Comparison of ENCODE assay signal across 12 mouse cellular contexts in genomic region chr17:87472879-87473278, GRCm38 (mm10). TPM values are rescaled to one million over a fixed set of nuclear protein-coding genes. Genes with fewer than 3 reads are reported as not detected.
A peak's percentile ranks its signal among the peaks of the same experiment; 100 is the strongest.
DNase-seq lines count a peak whose midpoint lies in the region; ATAC-seq and TF ChIP-seq lines count a peak whose summit lies in the region.
"Had no signal": no experiment of that assay in that cellular context is flagged by ENCODE, and none has a peak within 500 bp of the region (broad histone marks: within the 10 kb centered on the region; RNA-seq: fewer than 3 reads in every experiment).

No protein-coding gene starts in this region.

- TF ChIP-seq CTCF in heart, postnatal 0 days (IDR thresholded peaks at IDR 0.05; ENCODE audit: low read depth): no peak
- no peak for TF ChIP-seq CTCF in heart, adult 2 months (IDR thresholded peaks at IDR 0.05)

- H3K27me3 ChIP-seq in heart, postnatal 0 days (ENCODE audit: control insufficient read depth, insufficient read depth, low read length): no peaks in the 10 kb centered on the region
- H3K27me3 ChIP-seq in heart, adult 2 months (ENCODE audit: control insufficient read depth, insufficient read depth, low read length): no peaks in the 10 kb centered on the region
- no peaks in the 10 kb centered on the region for H3K27me3 ChIP-seq in lung, embryonic 16.5 days (ENCODE audit: control insufficient read depth, insufficient read depth, low read depth, low read length)

- peaks cover 13% of the 10 kb centered on the region for H3K4me1 ChIP-seq in heart, postnatal 0 days (ENCODE audit: control insufficient read depth, insufficient read depth)
- peaks cover 8% of the 10 kb centered on the region for H3K4me1 ChIP-seq in heart, adult 2 months (ENCODE audit: control insufficient read depth, insufficient read depth, low read length)
- peaks cover 36% of the 10 kb centered on the region for H3K4me1 ChIP-seq in lung, embryonic 16.5 days (replicated peaks; ENCODE audit: control insufficient read depth, insufficient read depth, low read length)

- no peak for ATAC-seq in heart, postnatal 0 days (ENCODE audit: insufficient read depth, low read depth)
- ATAC-seq in lung, embryonic 16.5 days (ENCODE audit: low read depth): peak; percentile 59

- H3K27ac ChIP-seq in heart, postnatal 0 days (ENCODE audit: low read depth): peak overlapping the region; percentile 62
- no peak overlapping the region; the same call in 1 of the 2 replicates for H3K27ac ChIP-seq in heart, adult 2 months
- H3K27ac ChIP-seq in lung, embryonic 16.5 days (ENCODE audit: low read length): peak overlapping the region; percentile 34

- intact Hi-C loops in heart, adult 2 months (cut with DNase I): no loop called here
- intact Hi-C loops in left cerebral cortex, postnatal 10 days (cut with DNase I): loop anchor here (2.0 kb wide), 1 partner anchor 26 kb away; the partner anchor contains the start of gene Calm2

- 35% methylated on average over 10 of the region's 10 CpGs for WGBS in heart, postnatal 0 days
- WGBS in heart, adult 2 months: 42% methylated on average over 10 of the region's 10 CpGs
- WGBS in lung, embryonic 16.5 days: 21% methylated on average over 10 of the region's 10 CpGs

- H3K4me3 ChIP-seq in heart, postnatal 0 days (ENCODE audit: low read depth, low read length): peak overlapping the region; percentile 42; the same call in 1 of the 2 replicates
- H3K4me3 ChIP-seq in heart, adult 2 months: no peak overlapping the region
- H3K4me3 ChIP-seq in lung, embryonic 16.5 days (ENCODE audit: low read length): peak overlapping the region; percentile 42; the same call in 1 of the 2 replicates
- H3K4me3 ChIP-seq: erythroblast, embryonic 14.5 days had no signal

- no peaks in the 10 kb centered on the region for H3K36me3 ChIP-seq in heart, postnatal 0 days (replicated peaks; ENCODE audit: control insufficient read depth, insufficient read depth, low read length)
- no peaks in the 10 kb centered on the region for H3K36me3 ChIP-seq in heart, adult 2 months (ENCODE audit: control insufficient read depth, insufficient read depth, low read length)
- H3K36me3 ChIP-seq in lung, embryonic 16.5 days (ENCODE audit: control insufficient read depth, insufficient read depth, low read length): no peaks in the 10 kb centered on the region

- no peak for TF ChIP-seq EP300 in heart, postnatal 0 days (IDR thresholded peaks at IDR 0.05; ENCODE audit: low read depth)
- no peak for TF ChIP-seq EP300 in heart, adult 2 months (IDR thresholded peaks at IDR 0.05; ENCODE audit: insufficient read depth, low read depth, low read length)

- DNase-seq in heart, postnatal 0 days (ENCODE audit: low spot score): no peak
- no peak for DNase-seq in heart, adult 2 months
- DNase-seq in 3T3-L1 (ENCODE audit: low read depth, low spot score) (peak; percentile 33), ZHBTc4 (ENCODE audit: low read depth, low spot score) (peak; percentile 42)
- no peak for DNase-seq in spleen, adult 18-20 months
- no peak for DNase-seq in retina, postnatal 1 day
- DNase-seq in left cerebral cortex, postnatal 10 days (ENCODE audit: extremely low spot score in 1 of 2, low spot score in 2 of 2): no peak

- H3K79me2 ChIP-seq in heart, adult 2 months (replicated peaks; ENCODE audit: control insufficient read depth, insufficient read depth, low read length): no peaks in the 10 kb centered on the region

- TF ChIP-seq POLR2A in heart, adult 2 months (IDR thresholded peaks at IDR 0.05; ENCODE audit: insufficient read depth, low read depth, low read length): no peak

- H3K9ac ChIP-seq in heart, postnatal 0 days (replicated peaks; ENCODE audit: low read depth, low read length): peak overlapping the region; percentile 31; the same call in 1 of the 2 replicates
- no peak overlapping the region for H3K9ac ChIP-seq in heart, adult 2 months (ENCODE audit: low read depth, low read length)
- peak overlapping the region; percentile 64 for H3K9ac ChIP-seq in lung, embryonic 16.5 days (ENCODE audit: low read length)

- no peaks in the 10 kb centered on the region for H3K9me3 ChIP-seq in heart, postnatal 0 days (replicated peaks; ENCODE audit: control insufficient read depth, low read length)
- no peaks in the 10 kb centered on the region for H3K9me3 ChIP-seq in lung, embryonic 16.5 days (ENCODE audit: control insufficient read depth, low read length)

- peak overlapping the region; percentile 72; the same call in 1 of the 2 replicates for H3K4me2 ChIP-seq in heart, postnatal 0 days (ENCODE audit: low read depth, low read length)
- peak overlapping the region; percentile 75 for H3K4me2 ChIP-seq in lung, embryonic 16.5 days (ENCODE audit: low read depth, low read length)

RNA-seq across cellular contexts. Expression of gene Calm2, which starts 26.1 kb away (rescaled TPM):
- total RNA-seq in heart, postnatal 0 days (2014; rRNA removed; ENCODE audit: low replicate concordance): 129 and 183 TPM in 2 replicates
- 389 and 428 TPM in 2 replicates for polyA plus RNA-seq in heart, postnatal 0 days (2015; fragmentation: Nextera tagmentation; extraction: Ambion mirVana)
- 100 to 1,000 TPM; 132 to 145 TPM for total RNA-seq in heart, adult 2 months (2021)
- 36.7 and 86.5 TPM in 2 replicates for polyA plus RNA-seq in heart, adult 2 months (2012; rRNA removed)
- polyA plus RNA-seq in lung, embryonic 16.5 days (2015; fragmentation: Nextera tagmentation; extraction: Ambion mirVana): 1,010 and 1,035 TPM in 2 replicates
- 1,000 to 10,000 TPM; 2,409 to 2,430 TPM for total RNA-seq in left cerebral cortex, postnatal 10 days (2021)

RNA-seq across cellular contexts. Expression of gene Stpg4, which starts 45.3 kb away (rescaled TPM):
- total RNA-seq in heart, postnatal 0 days (2014; rRNA removed; ENCODE audit: low replicate concordance): not detected in 2 replicates
- not detected in 2 replicates for polyA plus RNA-seq in heart, postnatal 0 days (2015; fragmentation: Nextera tagmentation; extraction: Ambion mirVana)
- not detected for total RNA-seq in heart, adult 2 months (2021)
- polyA plus RNA-seq in heart, adult 2 months (2012; rRNA removed): 0.27 TPM in 1 of 2 replicates, not detected in the other
- not detected in 2 replicates for polyA plus RNA-seq in lung, embryonic 16.5 days (2015; fragmentation: Nextera tagmentation; extraction: Ambion mirVana)
- under 1 TPM in 1 of 2 experiments, not detected in 1; 0.56 TPM for total RNA-seq in left cerebral cortex, postnatal 10 days (2021)
- total RNA-seq: neutrophil, adult 5-6 weeks had no signal
- polyA plus RNA-seq: brain, embryonic 14.5 days; erythroblast, embryonic 14.5 days; limb, embryonic 14.5 days had no signal

Comparison
In these comparisons a context has a peak if more than half of its experiments do, and no peak if none do; other contexts are left out.
1. DNase-seq: peak in 3T3-L1 (single experiment) and ZHBTc4 (single experiment); none in heart, postnatal 0 days (single experiment), heart, adult 2 months (0 of 2), spleen, adult 18-20 months (0 of 2), retina, postnatal 1 day (single experiment) and left cerebral cortex, postnatal 10 days (0 of 2).
2. RNA of gene Calm2, which starts 26.1 kb away (total RNA-seq): 2,409 to 2,430 TPM in left cerebral cortex, postnatal 10 days; 132 to 145 TPM in heart, adult 2 months and 129 to 183 TPM in heart, postnatal 0 days; every median in the first group is over 10 times any median in the second.